Mouse (Mus musculus) intestine, postnatal 0 days (tissue): ENCODE results near the gene Olfr553. TPM values are rescaled to one million over a fixed set of nuclear protein-coding genes. Genes with fewer than 3 reads are reported as not detected.

Experiments
- ATAC-seq: fragments of 200-750 bp; cut with Nextera tagmentation; 2 replicates; pipeline ENCODE4 v1.8.0; 2017; ENCODE audit warnings: mild to moderate bottlenecking, moderate TSS enrichment, moderate library complexity
- H3K27ac ChIP-seq: fragments of 300-500 bp; sonication (generic); 2 replicates; pipeline ENCODE4 v1.5.1; 2014; ENCODE audit warnings: mild to moderate bottlenecking, low read depth, low read length, moderate library complexity
- H3K27me3 ChIP-seq: fragments of 300-500 bp; sonication (generic); replicated peaks from 2 replicates; pipeline ENCODE4 v1.6.1; 2014; ENCODE audit warnings: low read length, mixed read lengths; ENCODE audit not compliant: control insufficient read depth, insufficient read depth
- H3K36me3 ChIP-seq: fragments of 300-500 bp; sonication (generic); 2 replicates; pipeline ENCODE4 v1.6.1; 2014; ENCODE audit warnings: mild to moderate bottlenecking, moderate library complexity; ENCODE audit not compliant: control insufficient read depth, insufficient read depth
- H3K4me1 ChIP-seq: fragments of 300-500 bp; sonication (generic); replicated peaks from 2 replicates; pipeline ENCODE4 v1.6.1; 2014; ENCODE audit warnings: antibody characterized with exemption, low read length, mixed read lengths; ENCODE audit not compliant: control insufficient read depth, insufficient read depth
- H3K4me2 ChIP-seq: fragments of 300-500 bp; sonication (generic); replicated peaks from 2 replicates; pipeline ENCODE4 v1.6.1; 2014; ENCODE audit warnings: low read depth, mild to moderate bottlenecking, moderate library complexity
- H3K4me3 ChIP-seq: fragments of 300-500 bp; sonication (generic); 2 replicates; pipeline ENCODE4 v1.5.1; 2014; ENCODE audit warnings: low read depth, low read length
- H3K9ac ChIP-seq: fragments of 300-500 bp; sonication (generic); 2 replicates; pipeline ENCODE4 v1.6.1; 2014; ENCODE audit warnings: mild to moderate bottlenecking, low read depth, low read length
- H3K9me3 ChIP-seq: fragments of 300-500 bp; sonication (generic); 2 replicates; pipeline ENCODE4 v1.6.1; 2016; ENCODE audit warnings: mixed run types; ENCODE audit not compliant: control insufficient read depth
- CTCF ChIP-seq: sonication (generic); IDR thresholded peaks from 2 replicates; pipeline ENCODE4 v1.5.1; 2016; ENCODE audit warnings: low read depth, mild to moderate bottlenecking, control low read depth, antibody characterized with exemption, moderate library complexity
- WGBS: fragments of 180-500 bp; shearing (Covaris S2); extraction: QIAGEN DNeasy Blood & Tissue Kit; methylation state at CpG from one replicate; pipeline ENCODE4 v1.1.7; 2014; 5-methylcytosine and 5-hydroxymethylcytosine counted together
- polyA plus RNA-seq: library from polyadenylated mRNA; unstranded; fragments of >200 nt; fragmentation: Nextera tagmentation; extraction: Ambion mirVana; gene quantifications from 2 replicates; pipeline ENCODE4 v1.2.1, GENCODE M21; 2015

The Olfr553 gene
- polyA plus RNA-seq, 1 experiment from 2014 or later, result not detected

DNA sequence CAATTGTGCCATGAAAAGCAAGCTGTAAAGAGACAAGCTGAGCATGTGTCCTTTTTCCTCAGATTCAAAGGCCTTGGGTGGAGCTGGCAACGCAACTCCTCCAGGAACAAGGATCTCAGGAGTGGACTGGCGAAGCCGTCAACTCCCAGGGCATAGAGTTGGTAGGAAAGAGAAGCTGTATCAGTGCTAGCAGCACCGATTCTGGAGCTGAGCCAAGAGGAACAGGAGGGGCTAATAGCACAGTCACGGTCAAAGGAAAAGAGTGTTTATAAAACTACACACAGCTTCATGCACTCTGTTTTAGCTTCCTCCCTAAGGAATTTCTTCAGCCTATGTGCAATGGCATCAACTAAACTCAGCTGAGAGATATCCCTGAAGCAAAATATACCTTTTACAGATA lies 1.6 kb upstream of the Olfr553 start:
- Histone ChIP-seq H3K4me3 (no peak overlapping the region), H3K4me2 (no peak overlapping the region), H3K36me3 (no peaks in the 10 kb centered on the region), H3K4me1 (no peaks in the 10 kb centered on the region), H3K27me3 (no peaks in the 10 kb centered on the region), H3K27ac (no peak overlapping the region), H3K9ac (no peak overlapping the region), H3K9me3 (no peaks in the 10 kb centered on the region)
- 42% methylated on average over 5 of the region's 5 CpGs for WGBS
- no peak for TF ChIP-seq CTCF
- ATAC-seq, result no peak

GRCm38 (mm10) chr7:102597378-102598031 lies 20.5 kb downstream of the Olfr553 start, which contains the start of gene Olfr552:
TSS of gene Olfr552 (plus strand) at chr7:102597770.
- Histone ChIP-seq H3K36me3 (no peaks in the 10 kb centered on the region), H3K27me3 (no peaks in the 10 kb centered on the region), H3K27ac (no peak within 1 kb of the TSS), H3K4me1 (no peaks in the 10 kb centered on the region), H3K9ac (no peak within 1 kb of the TSS), H3K4me2 (no peak within 1 kb of the TSS), H3K4me3 (no peak within 1 kb of the TSS), H3K9me3 (no peaks in the 10 kb centered on the region)
- no peak for TF ChIP-seq CTCF
- 61% methylated on average over 1 of the region's 1 CpGs for WGBS
- ATAC-seq, result no peak

- WGBS, result 88% methylated on average over 3 of the region's 3 CpGs
- ATAC-seq, result no peak
These were observed 26.2 kb downstream of the Olfr553 start, which contains the start of gene Olfr551 for GRCm38 (mm10) chr7:102591786-102592185. TSS of gene Olfr551 (minus strand) at chr7:102591886.

DNA sequence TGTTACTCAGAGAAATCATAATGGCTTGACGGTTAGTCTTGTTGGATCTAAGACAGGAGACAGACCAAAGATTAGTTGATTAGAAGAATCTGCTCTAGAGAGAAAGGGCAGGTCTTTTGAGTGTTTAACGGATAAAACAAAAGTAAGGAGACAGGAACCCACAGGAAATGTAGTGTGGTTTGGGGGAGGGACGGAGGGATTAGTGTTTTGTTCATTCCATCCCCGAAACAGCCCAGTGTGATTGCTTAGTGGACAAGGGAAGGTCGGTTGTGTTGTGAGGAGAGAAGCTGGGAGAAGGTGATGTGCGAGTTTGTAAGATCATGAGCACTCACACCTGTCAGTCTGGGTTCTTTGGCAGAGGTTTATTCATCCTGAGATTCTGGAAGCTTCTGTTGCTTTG lies 42.0 kb downstream of the Olfr553 start:
- no peak overlapping the region for H3K4me3 ChIP-seq
- H3K36me3 ChIP-seq, result no peaks in the 10 kb centered on the region
- H3K9me3 ChIP-seq, result no peaks in the 10 kb centered on the region
- no peak overlapping the region for H3K4me2 ChIP-seq
- H3K4me1 ChIP-seq, result no peaks in the 10 kb centered on the region
- TF ChIP-seq CTCF, result no peak
- WGBS, result 72% methylated on average over 6 of the region's 6 CpGs
- H3K9ac ChIP-seq, result no peak overlapping the region
- no peak for ATAC-seq
- no peak overlapping the region for H3K27ac ChIP-seq
- no peaks in the 10 kb centered on the region for H3K27me3 ChIP-seq

More at GRCm38 (mm10) chr7:102591786-102592185, 26.2 kb downstream of the Olfr553 start, which contains the start of gene Olfr551:
- H3K9me3 ChIP-seq, result no peaks in the 10 kb centered on the region
- no peak within 1 kb of the TSS for H3K27ac ChIP-seq
- H3K4me2 ChIP-seq, result no peak within 1 kb of the TSS
- no peak within 1 kb of the TSS for H3K9ac ChIP-seq
- H3K4me1 ChIP-seq, result no peaks in the 10 kb centered on the region
- no peaks in the 10 kb centered on the region for H3K27me3 ChIP-seq
- no peak within 1 kb of the TSS for H3K4me3 ChIP-seq
- H3K36me3 ChIP-seq, result no peaks in the 10 kb centered on the region
- no peak for TF ChIP-seq CTCF

DNA sequence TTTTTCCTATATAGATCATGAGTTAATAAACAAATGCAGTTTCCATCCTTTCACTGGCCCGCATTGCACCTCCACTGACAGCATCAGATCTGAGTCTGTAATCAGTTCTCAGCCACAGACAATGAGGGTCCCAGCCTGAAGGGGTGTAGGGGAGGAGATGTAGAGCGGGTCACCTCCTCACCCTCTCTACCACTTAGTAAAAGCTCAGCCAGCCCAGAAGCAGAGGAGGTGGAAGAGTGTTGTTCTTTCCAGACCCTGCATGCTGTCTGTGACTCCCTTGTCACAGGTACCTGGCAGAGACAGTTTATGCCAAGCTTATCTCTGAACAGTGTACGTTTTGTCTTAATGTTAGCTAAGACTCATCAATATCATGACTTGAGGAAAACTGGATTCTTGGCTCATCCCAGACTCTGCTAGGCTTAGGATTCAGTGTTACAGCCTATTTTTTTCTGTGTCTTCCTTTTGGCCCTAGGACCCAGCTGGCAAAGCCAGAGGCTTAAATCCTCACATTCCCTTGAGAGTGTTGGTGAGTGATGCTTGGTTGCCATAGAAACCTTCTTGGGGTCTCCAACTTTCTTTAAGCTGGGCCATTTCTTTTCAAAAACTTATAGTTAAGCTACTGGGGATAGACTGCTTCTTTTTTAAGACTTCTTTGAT lies 44.7 kb downstream of the Olfr553 start:
- no peak overlapping the region for H3K9ac ChIP-seq
- no peak for TF ChIP-seq CTCF
- H3K36me3 ChIP-seq, result no peaks in the 10 kb centered on the region
- H3K4me1 ChIP-seq, result no peaks in the 10 kb centered on the region
- H3K4me3 ChIP-seq, result no peak overlapping the region
- H3K9me3 ChIP-seq, result no peaks in the 10 kb centered on the region
- 72% methylated on average over 3 of the region's 3 CpGs for WGBS
- no peak overlapping the region for H3K27ac ChIP-seq
- H3K4me2 ChIP-seq, result no peak overlapping the region
- no peak for ATAC-seq
- H3K27me3 ChIP-seq, result no peaks in the 10 kb centered on the region

- H3K9me3 ChIP-seq, result no peaks in the 10 kb centered on the region
- no peak for TF ChIP-seq CTCF
- H3K36me3 ChIP-seq, result no peaks in the 10 kb centered on the region
- H3K4me1 ChIP-seq, result no peaks in the 10 kb centered on the region
- H3K27ac ChIP-seq, result no peak within 1 kb of the TSS
- no peaks in the 10 kb centered on the region for H3K27me3 ChIP-seq
- 91% methylated on average over 8 of the region's 8 CpGs for WGBS
- H3K4me2 ChIP-seq, result no peak within 1 kb of the TSS
- no peak for ATAC-seq
- H3K4me3 ChIP-seq, result no peak within 1 kb of the TSS
- H3K9ac ChIP-seq, result no peak within 1 kb of the TSS
These were observed 46.9 kb downstream of the Olfr553 start, which contains the start of gene Olfr550 for GRCm38 (mm10) chr7:102571142-102571541. TSS of gene Olfr550 (plus strand) at chr7:102571442.
